Mouse (Mus musculus) cortical plate, adult 2 months (tissue): Measurements from ENCODE around the gene Slfn3.

Experiments used
- CTCF ChIP-seq: fragments of 200-500 bp; IDR thresholded peaks from 2 replicates; pipeline ENCODE4 v1.5.1; 2011; ENCODE audit warnings: mild to moderate bottlenecking, control low read depth, low read length; ENCODE audit not compliant: insufficient read depth; ENCODE audit errors: extremely low read depth
- POLR2A ChIP-seq: fragments of 200-500 bp; IDR thresholded peaks from 2 replicates; pipeline ENCODE4 v1.6.1; 2011; ENCODE audit warnings: mild to moderate bottlenecking, low read length, control low read depth; ENCODE audit not compliant: insufficient read depth; ENCODE audit errors: extremely low read depth

- TF ChIP-seq POLR2A: no peak
- no peak for TF ChIP-seq CTCF
Measured at GRCm38 (mm10) chr11:83221328-83221877, 30.3 kb downstream of the Slfn3 start.
